Mouse (Mus musculus) fat pad, adult 2 months (tissue): ENCODE data around the gene Gtf2a1l.

Experiments
- DNase-seq: peaks from one replicate; pipeline ENCODE4 v3.0.0-alpha.2; 2011; ENCODE audit warnings: low read depth, low spot score; ENCODE audit errors: extremely low read depth

Gtf2a1l gene

DNA sequence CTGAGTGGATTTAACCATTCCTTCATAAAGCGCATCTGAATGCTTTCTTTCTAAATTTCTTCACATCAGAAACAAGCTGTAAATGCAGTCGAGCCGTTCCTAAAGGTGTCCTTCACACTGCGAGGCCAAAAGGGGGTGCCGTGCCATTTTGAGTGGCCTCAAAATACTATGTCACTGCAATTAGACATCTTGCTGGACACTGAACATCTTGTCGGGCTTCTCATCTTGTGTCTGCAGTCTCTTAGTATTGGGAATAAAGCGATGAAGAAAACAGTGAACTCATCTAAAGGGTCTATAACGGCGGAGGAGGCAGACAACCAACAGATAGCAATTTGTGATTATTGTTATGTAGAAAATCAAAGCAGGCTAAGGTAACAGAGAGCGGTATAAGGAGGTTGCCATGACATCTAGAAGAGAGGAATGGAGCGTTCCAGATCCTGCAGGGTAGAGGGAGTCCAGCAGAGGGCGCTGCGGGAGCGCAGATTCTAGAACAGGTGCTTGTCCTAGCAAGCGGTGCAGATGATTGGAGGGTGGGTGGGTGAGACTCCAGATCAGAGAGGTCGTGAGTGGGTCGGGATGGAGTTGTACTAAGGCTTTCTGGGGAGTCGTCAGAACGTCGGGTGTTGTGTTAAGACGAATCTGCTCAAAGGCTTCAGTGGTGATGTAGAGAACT lies 15.6 kb upstream of the Gtf2a1l start:
- DNase-seq = no peak

DNA sequence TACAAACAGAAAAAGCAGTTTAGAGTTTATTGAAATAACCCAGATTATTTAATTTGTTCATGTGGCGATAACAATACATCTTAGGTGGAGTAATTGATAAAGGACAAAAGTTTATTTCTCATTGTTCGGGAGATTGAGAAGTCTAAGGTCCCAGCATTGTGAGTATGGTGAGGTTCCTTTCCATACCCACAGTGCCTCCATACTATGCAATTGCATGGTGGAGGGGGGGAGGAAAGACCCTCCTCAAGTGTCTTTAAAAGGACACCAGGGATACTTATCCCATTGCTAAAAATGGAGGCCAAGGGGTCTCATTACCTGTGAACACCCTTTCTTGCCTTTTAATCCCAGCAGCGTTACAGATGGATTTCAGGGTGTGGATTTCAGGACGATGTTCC lies 15.1 kb upstream of the Gtf2a1l start:
- DNase-seq = no peak

DNA sequence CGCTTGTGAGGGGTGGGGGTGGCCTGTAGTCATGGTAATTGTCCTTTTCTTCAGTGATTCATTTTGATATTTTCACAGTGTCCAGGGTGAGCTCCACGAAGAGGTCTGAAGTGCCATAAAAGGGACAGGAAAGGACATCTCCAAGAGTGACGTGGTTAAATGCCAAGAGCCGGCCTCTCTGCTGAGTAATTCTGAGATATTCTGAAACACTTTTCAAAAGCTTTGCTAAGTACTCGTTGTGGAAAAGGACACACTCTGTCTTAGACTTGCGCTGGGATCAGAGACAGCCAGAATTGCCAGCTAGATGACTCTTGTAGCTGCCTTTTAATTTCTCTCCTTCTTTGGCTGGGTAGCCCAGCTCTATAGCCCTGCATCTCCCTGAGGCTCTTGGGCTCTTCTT lies 9.9 kb upstream of the Gtf2a1l start:
- no peak for DNase-seq

DNA sequence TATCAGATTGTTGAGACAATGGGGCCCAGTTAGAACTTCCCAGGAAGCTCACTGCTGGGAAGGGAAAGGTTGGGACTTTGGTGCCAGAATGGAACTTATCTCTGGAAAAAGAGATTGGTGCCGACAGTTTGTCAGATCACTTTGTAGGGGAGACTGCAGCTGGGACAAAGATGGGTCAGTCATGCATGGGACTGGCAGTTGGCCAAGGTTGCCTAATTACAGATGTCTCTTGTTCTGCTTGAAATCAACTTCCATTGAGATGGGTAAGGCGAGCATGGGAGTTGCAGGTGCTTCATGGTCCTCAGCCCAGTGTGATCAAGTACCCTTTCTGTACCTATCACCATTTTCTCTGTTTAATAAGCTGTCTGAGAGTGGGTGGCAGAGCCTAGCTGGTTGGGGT lies 2.4 kb upstream of the Gtf2a1l start:
- no peak for DNase-seq

DNA sequence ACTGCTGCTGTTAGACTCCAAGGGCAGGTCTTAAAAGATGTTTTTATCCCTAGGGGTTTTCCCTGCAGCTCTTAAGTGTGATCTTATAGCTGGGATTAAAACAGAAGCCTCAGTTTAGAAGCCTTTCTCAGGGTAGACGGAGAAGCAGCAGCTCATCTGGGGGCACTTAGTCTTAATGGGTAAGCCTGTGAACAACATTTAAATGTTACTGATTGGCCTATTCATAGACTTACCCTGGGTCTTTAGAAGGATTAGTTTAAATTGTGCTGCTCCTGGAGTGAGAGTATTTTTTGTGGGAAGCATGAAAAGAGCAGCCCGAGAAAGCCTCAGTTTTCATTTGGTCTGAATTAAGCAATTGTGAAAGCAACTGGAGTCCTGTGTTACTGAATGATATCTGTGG lies 1.5 kb downstream of the Gtf2a1l start:
- DNase-seq = no peak

DNA sequence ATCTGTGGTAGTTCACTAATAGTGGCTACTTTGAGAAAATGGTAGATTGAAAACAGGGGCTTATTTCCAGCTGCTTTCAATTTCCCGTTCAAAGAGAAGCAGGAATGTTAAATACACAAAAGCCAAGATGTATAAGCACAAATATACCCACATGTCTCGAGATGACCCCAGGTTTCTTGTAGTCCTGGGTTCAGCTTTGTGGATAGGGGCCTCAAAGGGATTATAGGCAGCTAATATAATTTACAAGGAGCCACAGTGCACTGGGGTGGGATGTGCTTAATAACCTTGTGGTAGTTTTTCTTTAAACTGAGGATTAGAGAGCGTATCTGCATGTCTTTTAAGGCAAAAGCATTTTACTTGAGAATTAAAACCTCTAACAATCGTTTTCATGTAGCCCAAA lies 2.3 kb downstream of the Gtf2a1l start:
- no peak for DNase-seq

DNA sequence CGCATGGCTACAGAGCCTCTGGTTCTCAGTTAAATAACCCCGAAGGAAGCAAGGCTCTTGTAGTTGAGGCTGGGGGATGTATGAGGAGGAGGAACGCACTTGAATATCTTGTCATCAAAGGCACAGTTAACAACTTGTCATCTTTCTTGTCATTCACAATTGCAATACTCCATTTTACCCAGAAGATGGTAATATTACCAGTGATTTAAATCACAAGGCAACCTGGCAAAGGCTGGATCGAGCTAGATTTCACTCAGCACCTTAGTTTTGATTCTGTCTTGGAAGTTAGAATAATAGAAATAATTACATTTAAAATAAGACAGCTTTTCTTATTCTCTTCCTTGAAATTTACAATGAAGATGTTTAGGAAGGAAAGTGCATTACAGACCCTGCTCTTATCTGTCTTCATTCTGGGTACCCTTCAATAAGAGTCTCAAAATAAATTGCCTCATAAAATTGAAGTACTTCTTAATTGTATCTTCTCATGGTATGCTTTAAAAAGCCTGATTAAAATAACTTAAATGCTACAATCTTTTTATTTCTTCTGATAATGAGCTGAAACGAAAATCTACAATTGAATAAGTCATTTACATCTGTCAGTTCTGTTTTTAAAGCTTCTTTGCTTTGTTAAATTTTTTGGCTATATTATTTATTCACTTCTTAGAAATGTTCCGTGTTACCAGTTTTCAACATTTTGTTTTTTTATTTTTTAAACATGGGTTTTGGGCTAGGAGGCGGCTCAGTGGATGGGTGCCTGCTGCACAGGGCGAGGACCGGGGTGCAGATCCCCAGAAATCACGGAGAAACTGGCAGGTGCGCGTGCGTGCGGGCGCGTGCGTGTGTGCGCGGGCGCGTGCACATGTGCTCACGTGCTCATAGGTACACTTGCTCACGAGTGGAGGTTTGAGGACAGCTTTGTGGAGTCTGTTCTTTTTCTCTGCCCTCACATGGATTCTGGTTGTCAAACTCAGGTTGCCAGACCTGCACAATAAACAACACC lies 7.2 kb downstream of the Gtf2a1l start:
- no peak for DNase-seq

DNA sequence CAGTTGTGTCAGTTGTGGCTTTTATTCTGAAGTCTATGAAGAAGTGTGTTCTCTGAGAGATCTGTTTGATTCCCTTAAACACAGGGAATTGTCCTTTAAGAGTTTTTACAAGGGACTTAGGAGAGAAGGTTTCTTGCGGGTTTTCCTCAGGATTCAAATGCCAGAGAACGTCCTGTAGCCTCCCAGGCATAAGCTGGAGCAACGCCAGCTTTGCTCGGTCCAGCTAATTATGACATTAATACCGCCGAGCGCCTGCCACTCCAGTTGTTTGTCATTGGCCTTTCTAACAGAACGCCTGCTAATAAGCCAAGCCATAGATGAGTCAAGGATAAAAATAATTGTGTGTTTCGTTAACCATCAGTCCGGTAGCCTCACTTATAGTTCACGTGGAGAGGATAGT lies 19.8 kb downstream of the Gtf2a1l start:
- DNase-seq = no peak

DNA sequence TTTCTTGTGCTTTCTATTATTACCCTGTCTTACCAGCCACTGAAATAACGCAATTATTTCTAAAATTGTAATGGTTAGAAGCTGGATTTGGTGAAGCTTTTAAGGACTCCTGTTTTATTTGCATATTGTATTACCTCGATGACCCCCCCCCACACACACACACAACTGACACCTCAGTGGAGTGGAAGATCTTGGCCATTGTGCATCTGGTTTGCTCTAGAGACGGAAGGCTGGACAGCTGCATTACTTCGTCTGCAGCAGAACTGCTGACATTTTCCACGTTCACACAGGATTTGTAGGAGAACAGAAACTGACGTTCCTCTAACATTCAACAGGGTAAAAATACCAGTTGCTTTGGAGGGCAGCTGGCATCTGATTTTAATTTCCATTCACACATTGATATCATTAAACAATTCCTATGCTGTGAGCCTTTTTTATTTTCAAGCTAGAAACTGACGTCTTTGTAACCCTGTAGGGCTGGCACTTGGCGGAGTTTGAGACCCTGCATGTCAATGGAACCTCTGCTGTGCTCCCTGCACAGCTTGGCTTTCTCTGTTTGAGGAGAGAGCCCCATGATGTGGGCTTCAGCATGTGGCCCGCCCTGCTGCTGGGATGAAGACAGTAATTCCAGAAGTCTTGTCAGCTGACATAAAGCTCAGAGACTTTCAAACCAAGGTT lies 28.3 kb downstream of the Gtf2a1l start:
- DNase-seq = no peak

DNA sequence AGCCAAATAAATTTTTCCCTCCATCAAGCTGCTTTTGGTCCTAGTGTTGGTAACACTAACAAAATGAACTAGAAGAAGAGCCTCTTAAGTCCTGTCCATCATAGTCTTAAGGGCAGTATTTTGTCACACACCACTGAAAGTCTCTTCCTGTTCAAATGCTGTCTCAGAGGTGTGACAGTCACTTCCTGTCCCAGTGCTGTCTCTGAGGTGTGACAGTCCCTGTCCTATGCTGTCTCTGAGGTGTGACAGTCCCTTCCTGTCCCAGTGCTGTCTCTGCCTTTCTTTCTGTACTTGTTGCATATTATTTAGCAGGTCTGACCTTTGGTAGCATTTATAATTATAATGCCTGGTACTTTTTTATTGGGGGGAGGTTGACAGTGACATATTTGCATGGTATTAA lies 32.4 kb downstream of the Gtf2a1l start:
- no peak for DNase-seq

DNA sequence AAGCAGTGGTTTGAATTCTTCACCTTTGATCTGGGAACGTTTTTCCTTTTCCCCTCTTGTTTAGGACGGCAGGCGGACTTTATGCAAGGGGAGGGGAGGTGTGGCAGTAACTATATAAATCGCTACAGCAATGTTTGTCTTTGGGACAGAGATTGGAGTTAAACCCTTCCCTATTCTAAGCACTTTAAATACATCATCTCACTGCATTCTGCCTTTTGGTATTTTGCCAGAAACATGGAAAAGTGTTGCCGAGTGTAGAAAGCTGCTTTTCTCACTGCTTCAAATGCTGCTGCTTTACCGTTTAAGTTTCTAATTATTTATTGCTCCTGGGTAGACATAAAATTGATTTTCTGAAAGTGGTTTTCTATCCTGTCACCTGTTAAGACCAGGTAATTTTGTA lies 33.9 kb downstream of the Gtf2a1l start:
- DNase-seq = no peak

DNA sequence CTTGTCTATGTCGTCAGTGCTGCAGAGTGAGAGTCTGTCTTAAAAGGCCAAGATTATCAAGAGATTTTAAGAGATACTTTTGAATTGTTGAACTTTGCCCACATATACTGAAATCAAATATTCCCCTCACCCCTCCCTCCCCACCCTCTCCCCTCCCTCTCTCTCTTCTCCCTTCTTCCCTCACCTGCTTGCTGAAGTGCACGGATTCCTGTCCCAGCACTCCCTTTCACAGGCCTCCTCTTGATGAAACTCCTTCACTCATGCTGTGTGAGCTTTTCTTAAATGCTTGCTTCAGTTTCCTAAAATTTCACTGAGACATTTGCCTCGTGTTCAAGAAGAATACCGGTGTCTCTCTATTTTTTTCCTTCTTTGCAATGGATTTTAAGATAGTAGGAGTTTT lies 34.7 kb downstream of the Gtf2a1l start:
- no peak for DNase-seq

DNA sequence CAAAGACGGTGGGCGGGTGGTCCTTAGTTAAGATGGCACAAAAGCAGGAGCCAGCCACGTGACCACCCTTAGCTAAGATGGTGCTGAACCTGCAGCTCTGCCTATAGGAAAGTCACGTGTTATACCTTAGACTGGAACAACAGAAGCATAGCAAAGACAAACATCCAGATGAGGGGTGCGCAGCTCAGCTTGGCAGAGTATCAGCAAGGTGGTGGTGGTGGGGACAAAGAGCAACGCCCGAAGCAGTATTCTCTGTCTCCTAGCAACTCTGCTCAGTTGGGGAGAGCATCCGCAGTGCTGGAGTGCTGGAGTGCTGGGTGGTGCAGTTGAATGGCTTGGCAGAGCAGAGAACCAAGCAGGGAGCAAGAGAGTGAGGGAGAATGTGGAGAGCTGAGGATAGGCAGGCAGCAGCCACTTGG lies 37.8 kb downstream of the Gtf2a1l start:
- DNase-seq = no peak

DNA sequence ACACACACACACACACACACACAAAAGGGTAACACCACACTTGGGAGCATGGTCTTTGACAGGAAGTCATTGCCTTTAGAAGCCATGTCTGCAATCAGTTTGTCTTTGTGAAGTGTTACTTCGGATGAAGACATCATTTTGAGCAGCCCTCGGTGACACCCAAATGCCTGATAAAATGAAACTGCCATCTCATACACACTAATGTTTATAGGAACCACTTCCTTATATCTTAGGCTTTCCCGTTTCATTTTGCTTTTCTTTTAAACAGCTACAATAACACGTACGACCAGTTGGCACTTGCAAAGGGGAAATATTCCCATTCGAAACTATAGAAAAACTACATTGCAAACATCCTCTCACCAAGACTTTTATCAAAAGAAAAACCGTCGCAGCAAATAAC lies 81.2 kb downstream of the Gtf2a1l start:
- DNase-seq = no peak

DNA sequence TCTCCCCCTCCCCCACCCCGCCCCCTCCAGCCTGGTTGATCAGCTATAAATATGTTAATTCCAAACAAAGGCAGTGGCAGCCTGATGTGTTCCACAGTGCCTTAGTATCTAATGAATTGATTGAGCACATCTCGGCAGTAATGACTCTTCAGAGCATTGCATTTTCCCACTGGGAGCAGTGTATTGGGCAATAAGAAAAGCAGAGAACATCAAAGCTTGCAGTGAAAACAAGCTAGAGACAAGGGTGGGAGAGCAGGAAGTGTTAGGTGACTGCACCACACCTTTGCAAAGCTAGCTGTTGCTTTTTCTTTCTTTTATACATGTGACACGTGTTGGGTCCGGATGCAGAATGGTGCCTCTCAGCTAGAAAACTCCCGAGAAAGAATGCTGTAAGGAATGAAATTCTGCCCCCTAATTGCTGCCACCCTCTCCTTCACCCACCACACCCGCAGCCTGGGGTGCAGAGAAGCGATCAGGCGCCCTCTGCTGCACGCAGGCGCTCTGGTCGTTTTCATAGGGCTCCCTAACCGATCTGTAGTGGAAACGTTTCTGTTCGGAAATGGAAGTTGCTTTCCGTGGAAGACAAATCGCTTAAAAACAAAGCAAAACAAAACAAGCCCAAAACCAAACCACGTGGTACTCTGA lies 84.5 kb downstream of the Gtf2a1l start:
- no peak for DNase-seq

DNA sequence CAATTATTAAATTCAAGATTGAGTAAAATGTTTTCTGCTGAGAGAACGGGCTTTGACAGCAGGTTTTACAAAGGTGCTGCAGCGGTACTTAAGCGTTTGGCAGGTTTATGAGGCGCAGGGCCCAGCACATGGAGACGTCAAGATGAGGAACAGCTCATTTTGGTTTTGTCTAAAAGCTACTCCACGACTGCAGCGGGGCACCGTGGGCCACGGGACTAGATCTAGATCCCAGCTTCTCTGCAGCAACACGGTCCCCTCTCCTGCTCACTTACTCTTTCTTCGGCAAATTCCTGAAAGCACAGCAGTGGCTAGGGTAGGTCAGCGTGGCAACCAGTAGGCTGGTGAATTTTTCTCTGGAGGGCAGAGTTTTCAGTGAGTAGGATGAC lies 85.0 kb downstream of the Gtf2a1l start:
- no peak for DNase-seq

DNA sequence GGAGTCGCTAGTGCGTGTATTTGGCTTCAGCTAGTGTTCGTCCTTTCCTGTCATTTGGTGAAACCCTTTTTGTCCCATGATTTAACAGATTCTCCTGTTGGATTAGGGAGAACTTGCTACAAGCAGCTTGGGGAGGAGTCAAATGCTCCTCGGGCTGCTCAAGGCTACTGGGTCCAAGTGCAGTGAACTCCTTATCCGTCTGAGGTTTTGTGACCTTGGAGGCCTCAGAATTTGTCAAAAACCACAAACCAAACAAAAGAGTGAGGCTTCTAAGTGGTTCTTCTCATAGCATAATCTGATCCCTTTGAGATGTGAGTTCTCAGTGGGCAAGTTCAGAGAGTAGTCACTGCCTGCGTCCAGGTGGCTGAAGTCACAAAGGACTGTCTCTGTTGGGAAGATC lies 87.3 kb downstream of the Gtf2a1l start:
- no peak for DNase-seq

DNA sequence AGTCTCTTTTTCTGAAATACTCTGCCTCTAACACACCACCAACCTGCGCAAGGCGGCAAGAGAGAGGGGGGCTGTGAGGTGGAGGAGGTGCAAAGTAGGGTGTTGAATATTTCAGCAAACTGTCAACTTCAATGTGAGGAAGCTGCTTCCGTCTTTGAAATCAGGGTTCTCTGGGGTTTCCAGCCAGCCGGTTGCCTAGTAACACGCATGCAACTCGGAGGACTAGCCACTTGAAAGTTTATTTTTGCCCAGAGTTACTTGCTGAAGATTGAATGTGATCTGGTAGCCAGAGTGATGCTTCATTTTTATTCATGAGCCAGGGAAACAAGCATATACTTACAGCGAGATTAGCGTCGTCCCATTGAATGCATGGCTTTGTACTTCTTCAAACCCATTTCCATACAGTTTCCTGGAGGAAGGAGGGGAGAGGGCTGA lies 89.6 kb downstream of the Gtf2a1l start:
- no peak for DNase-seq

DNA sequence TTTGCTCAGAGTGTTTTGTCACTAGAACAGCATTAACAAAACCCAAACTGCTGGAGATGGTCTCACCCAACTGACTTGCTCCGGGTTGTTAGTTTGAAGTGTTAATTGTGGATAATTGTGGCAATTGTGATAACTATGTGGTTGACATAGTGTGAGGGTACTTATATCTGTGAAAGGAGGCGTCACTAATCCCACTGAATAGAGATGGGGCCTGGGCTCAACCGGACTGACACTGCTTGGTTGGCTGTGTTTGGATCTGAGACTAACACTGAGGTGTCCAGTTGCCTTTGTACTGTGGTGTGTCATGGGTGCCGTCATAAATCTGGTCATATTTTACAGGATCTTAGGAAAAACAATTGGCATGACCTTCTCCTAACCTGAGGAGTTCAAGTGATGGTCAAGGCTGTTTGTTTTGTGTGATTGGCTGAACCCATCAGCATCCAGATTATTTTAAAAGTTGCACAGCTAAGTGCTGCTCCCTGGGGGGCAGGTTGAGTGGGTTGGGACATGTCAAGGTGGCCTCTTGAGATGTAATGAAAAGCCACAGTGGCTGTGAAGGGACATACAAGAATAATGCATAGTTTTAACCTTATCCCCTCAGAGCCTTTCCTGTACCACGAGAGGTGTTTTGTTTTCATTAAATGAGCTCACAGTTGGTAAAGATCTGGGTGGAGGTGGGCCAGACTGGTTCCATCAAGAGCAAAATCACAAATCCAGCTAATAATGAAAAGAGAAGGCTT lies 95.1 kb downstream of the Gtf2a1l start:
- DNase-seq = no peak

DNA sequence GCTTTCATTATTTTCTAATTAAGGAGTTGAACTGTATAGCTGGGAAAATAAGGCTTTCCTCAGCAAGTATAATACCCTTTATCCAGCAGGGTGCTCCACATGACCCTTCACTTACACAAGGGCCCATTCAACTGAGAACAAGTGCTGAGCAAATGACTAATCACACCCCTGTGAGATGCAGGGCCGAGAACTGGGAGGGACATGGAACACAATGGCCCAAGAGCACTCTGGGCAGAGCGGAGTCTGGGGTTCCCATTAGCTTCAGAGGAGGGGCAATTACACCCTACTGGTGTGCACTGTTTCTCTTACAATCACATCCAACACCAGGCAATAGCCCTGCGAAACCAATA lies 95.7 kb downstream of the Gtf2a1l start:
- DNase-seq = no peak
